Comparison of ENCODE assay signal across 11 mouse cellular contexts in the genomic region with DNA sequence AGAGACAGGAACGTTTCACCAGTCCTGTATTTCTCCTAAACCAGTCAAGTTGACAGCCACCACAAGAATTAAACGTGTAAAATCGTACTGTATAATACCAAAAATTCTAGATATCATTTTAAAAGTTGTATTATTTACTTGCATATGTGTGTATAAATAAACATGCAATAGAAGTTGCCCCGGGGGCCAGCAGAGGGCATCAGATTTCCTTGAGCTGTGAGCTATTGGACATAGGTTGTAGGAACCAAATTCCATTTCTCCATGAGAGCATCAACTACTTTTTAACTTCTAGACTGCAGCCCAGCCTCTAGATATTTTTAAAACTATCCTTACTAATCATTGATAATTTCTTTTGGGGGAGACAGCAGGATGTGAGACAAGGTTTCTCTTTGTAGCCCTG. TPM values are rescaled to one million over a fixed set of nuclear protein-coding genes. Genes with fewer than 3 reads are reported as not detected.
A peak's percentile ranks its signal among the peaks of the same experiment; 100 is the strongest.
DNase-seq lines count a peak whose midpoint lies in the region; ATAC-seq and TF ChIP-seq lines count a peak whose summit lies in the region.
"Had no signal": no experiment of that assay in that cellular context is flagged by ENCODE, and none has a peak within 500 bp of the region (broad histone marks: within the 10 kb centered on the region; RNA-seq: fewer than 3 reads in every experiment).

No protein-coding gene starts in this region.

- intact Hi-C loops in left cerebral cortex, postnatal 14 days (cut with DNase I) = no loop called here

- H3K4me3 ChIP-seq in hindbrain, embryonic 11.5 days (ENCODE audit: low read depth, low read length) = no peak overlapping the region
- H3K4me3 ChIP-seq in hindbrain, embryonic 14.5 days (replicated peaks; ENCODE audit: low read length) = no peak overlapping the region
- no peak overlapping the region for H3K4me3 ChIP-seq in stomach, postnatal 0 days (ENCODE audit: low read depth, low read length)
- H3K4me3 ChIP-seq: heart, embryonic 15.5 days had no signal

- H3K27ac ChIP-seq in hindbrain, embryonic 11.5 days (ENCODE audit: low read depth, low read length) = no peak overlapping the region
- H3K27ac ChIP-seq in hindbrain, embryonic 14.5 days = no peak overlapping the region
- H3K27ac ChIP-seq in stomach, postnatal 0 days (replicated peaks) = no peak overlapping the region
- H3K27ac ChIP-seq: heart, embryonic 15.5 days; macrophage had no signal

- H3K4me2 ChIP-seq in hindbrain, embryonic 11.5 days (replicated peaks; ENCODE audit: low read depth, low read length) = no peak overlapping the region
- H3K4me2 ChIP-seq in hindbrain, embryonic 14.5 days (replicated peaks) = no peak overlapping the region
- H3K4me2 ChIP-seq in stomach, postnatal 0 days (replicated peaks; ENCODE audit: low read depth) = no peak overlapping the region
- H3K4me2 ChIP-seq: heart, embryonic 15.5 days had no signal

- in situ Hi-C loops in Patski (cut with MboI; ENCODE audit: low pct_unique_long_range_greater_than_20kb) = no loop called here

- no peaks in the 10 kb centered on the region for H3K4me1 ChIP-seq in hindbrain, embryonic 11.5 days (replicated peaks; ENCODE audit: control insufficient read depth, insufficient read depth, low read length)
- H3K4me1 ChIP-seq in hindbrain, embryonic 14.5 days (replicated peaks; ENCODE audit: control insufficient read depth, insufficient read depth, low read length) = no peaks in the 10 kb centered on the region
- H3K4me1 ChIP-seq in stomach, postnatal 0 days (replicated peaks; ENCODE audit: control insufficient read depth, insufficient read depth) = no peaks in the 10 kb centered on the region
- H3K4me1 ChIP-seq: heart, embryonic 15.5 days had no signal

- TF ChIP-seq EP300 in stomach, postnatal 0 days (optimal IDR thresholded peaks at IDR 0.05) = no peak

- H3K27me3 ChIP-seq in hindbrain, embryonic 11.5 days (ENCODE audit: control insufficient read depth, insufficient read depth, low read length) = no peaks in the 10 kb centered on the region
- no peaks in the 10 kb centered on the region for H3K27me3 ChIP-seq in hindbrain, embryonic 14.5 days (ENCODE audit: control insufficient read depth, insufficient read depth, low read length)
- no peaks in the 10 kb centered on the region for H3K27me3 ChIP-seq in Patski
- H3K27me3 ChIP-seq in stomach, postnatal 0 days (ENCODE audit: control insufficient read depth, insufficient read depth, low read length) = no peaks in the 10 kb centered on the region
- H3K27me3 ChIP-seq: heart, embryonic 15.5 days had no signal

- WGBS in hindbrain, embryonic 11.5 days = 95% methylated on average over 4 of the region's 4 CpGs
- 89% methylated on average over 4 of the region's 4 CpGs for WGBS in hindbrain, embryonic 14.5 days
- 87% methylated on average over 4 of the region's 4 CpGs for WGBS in stomach, postnatal 0 days

- CTCF ChIA-PET in Patski (lab: Charles Lee) = no interaction called here

- no peak overlapping the region for H3K9ac ChIP-seq in hindbrain, embryonic 11.5 days (ENCODE audit: low read depth, low read length)
- no peak overlapping the region for H3K9ac ChIP-seq in hindbrain, embryonic 14.5 days
- H3K9ac ChIP-seq in stomach, postnatal 0 days (ENCODE audit: low read length) = no peak overlapping the region
- H3K9ac ChIP-seq: heart, embryonic 15.5 days had no signal

- H3K9me3 ChIP-seq in hindbrain, embryonic 11.5 days (ENCODE audit: control insufficient read depth, low read length) = no peaks in the 10 kb centered on the region
- H3K9me3 ChIP-seq in hindbrain, embryonic 14.5 days (ENCODE audit: control insufficient read depth, low read length) = no peaks in the 10 kb centered on the region
- no peaks in the 10 kb centered on the region for H3K9me3 ChIP-seq in stomach, postnatal 0 days (ENCODE audit: control insufficient read depth, low read length)
- H3K9me3 ChIP-seq: heart, embryonic 15.5 days had no signal

- peak; percentile 67 for TF ChIP-seq CTCF in Patski (IDR thresholded peaks at IDR 0.05)
- peak; percentile 61 for TF ChIP-seq CTCF in stomach, postnatal 0 days (IDR thresholded peaks at IDR 0.05; ENCODE audit: low read depth)

- peak; percentile 21 for DNase-seq in hindbrain, embryonic 11.5 days (ENCODE audit: low spot score)
- no peak for DNase-seq in hindbrain, embryonic 14.5 days (ENCODE audit: low spot score)
- DNase-seq in A20 (ENCODE audit: low read depth, low spot score) (peak; percentile 31), Patski (ENCODE audit: low read depth, low spot score) (no peak)
- peak; percentile 7 to 42 for DNase-seq in left cerebral cortex, postnatal 14 days (ENCODE audit: low spot score in 2 of 2)
- DNase-seq in stomach, postnatal 0 days (ENCODE audit: low spot score) = peak; percentile 39
- DNase-seq in urinary bladder, postnatal 4 days (ENCODE audit: low spot score in 2 of 2) = no peak

- POLR2A ChIA-PET in Patski (lab: Charles Lee) = no interaction called here

- no peak for ATAC-seq in hindbrain, embryonic 11.5 days (ENCODE audit: low FRiP score)
- no peak for ATAC-seq in hindbrain, embryonic 14.5 days (ENCODE audit: low FRiP score)
- no peak for ATAC-seq in Patski
- peak; percentile 69; the same call in 1 of the 2 replicates for ATAC-seq in erythroblast, adult 5-6 weeks (replicated peaks; ENCODE audit: low FRiP score, poor library complexity, severe bottlenecking)
- ATAC-seq in stomach, postnatal 0 days (ENCODE audit: low FRiP score, low TSS enrichment) = no peak

- 0 out of 2 replicates have a peak, but pooled peaks cover 3% of the 10 kb centered on the region for H3K36me3 ChIP-seq in hindbrain, embryonic 11.5 days (ENCODE audit: control insufficient read depth, insufficient read depth, low read length)
- peaks cover 81% of the 10 kb centered on the region for H3K36me3 ChIP-seq in hindbrain, embryonic 14.5 days (replicated peaks; ENCODE audit: control insufficient read depth, insufficient read depth)
- peaks cover 13% of the 10 kb centered on the region for H3K36me3 ChIP-seq in stomach, postnatal 0 days (ENCODE audit: control insufficient read depth, insufficient read depth, low read length)

RNA-seq across cellular contexts. Expression of gene Tm4sf19, which starts 29.0 kb away (rescaled TPM):
- polyA plus RNA-seq in hindbrain, embryonic 11.5 days (2014; fragmentation: Nextera tagmentation; extraction: Ambion mirVana) = not detected in 2 replicates
- not detected in 2 replicates for polyA plus RNA-seq in hindbrain, embryonic 14.5 days (2014; fragmentation: Nextera tagmentation; extraction: Ambion mirVana)
- polyA plus RNA-seq in Patski (2021) = not detected
- not detected in 2 replicates for total RNA-seq in erythroblast, adult 5-6 weeks (2015; ENCODE audit: low replicate concordance)
- 0.70 TPM in 1 of 2 replicates, not detected in the other for total RNA-seq in erythroblast, adult 5-6 weeks (2017; ENCODE audit: low replicate concordance)
- total RNA-seq in left cerebral cortex, postnatal 14 days (2021) = not detected
- not detected in 2 replicates for polyA plus RNA-seq in stomach, postnatal 0 days (2015; fragmentation: Nextera tagmentation; extraction: Ambion mirVana)
- polyA plus RNA-seq: heart, embryonic 15.5 days; stomach, embryonic 14.5 days had no signal

RNA-seq across cellular contexts. Expression of gene Ubxn7, which starts 39.3 kb away (rescaled TPM):
- 24.9 and 40.5 TPM in 2 replicates for polyA plus RNA-seq in hindbrain, embryonic 11.5 days (2014; fragmentation: Nextera tagmentation; extraction: Ambion mirVana)
- 23.4 and 23.8 TPM in 2 replicates for polyA plus RNA-seq in hindbrain, embryonic 14.5 days (2014; fragmentation: Nextera tagmentation; extraction: Ambion mirVana)
- 18.7 TPM for polyA plus RNA-seq in Patski (2021)
- total RNA-seq in erythroblast, adult 5-6 weeks (2015; ENCODE audit: low replicate concordance) = 52.1 and 72.9 TPM in 2 replicates
- 58.9 and 66.2 TPM in 2 replicates for total RNA-seq in erythroblast, adult 5-6 weeks (2017; ENCODE audit: low replicate concordance)
- total RNA-seq in left cerebral cortex, postnatal 14 days (2021) = 10 to 100 TPM; 52.5 to 55.7 TPM
- 8.0 and 8.2 TPM in 2 replicates for polyA plus RNA-seq in stomach, postnatal 0 days (2015; fragmentation: Nextera tagmentation; extraction: Ambion mirVana)

RNA-seq across cellular contexts. Expression of gene Tctex1d2, which starts 48.2 kb away (rescaled TPM):
- polyA plus RNA-seq in hindbrain, embryonic 11.5 days (2014; fragmentation: Nextera tagmentation; extraction: Ambion mirVana) = 30.9 and 31.1 TPM in 2 replicates
- polyA plus RNA-seq in hindbrain, embryonic 14.5 days (2014; fragmentation: Nextera tagmentation; extraction: Ambion mirVana) = 37.5 and 49.7 TPM in 2 replicates
- polyA plus RNA-seq in Patski (2021) = 54.5 TPM
- total RNA-seq in erythroblast, adult 5-6 weeks (2015; ENCODE audit: low replicate concordance) = 0.96 and 15.7 TPM in 2 replicates
- total RNA-seq in erythroblast, adult 5-6 weeks (2017; ENCODE audit: low replicate concordance) = 3.7 and 8.1 TPM in 2 replicates
- 10 to 100 TPM; 12.9 to 14.5 TPM for total RNA-seq in left cerebral cortex, postnatal 14 days (2021)
- 24.3 and 26.3 TPM in 2 replicates for polyA plus RNA-seq in stomach, postnatal 0 days (2015; fragmentation: Nextera tagmentation; extraction: Ambion mirVana)

RNA-seq across cellular contexts. Expression of gene Pcyt1a, which starts 59.4 kb away (rescaled TPM):
- polyA plus RNA-seq in hindbrain, embryonic 11.5 days (2014; fragmentation: Nextera tagmentation; extraction: Ambion mirVana) = 41.8 and 41.9 TPM in 2 replicates
- polyA plus RNA-seq in hindbrain, embryonic 14.5 days (2014; fragmentation: Nextera tagmentation; extraction: Ambion mirVana) = 53.1 and 54.5 TPM in 2 replicates
- polyA plus RNA-seq in Patski (2021) = 29.7 TPM
- total RNA-seq in erythroblast, adult 5-6 weeks (2015; ENCODE audit: low replicate concordance) = 73.6 and 103 TPM in 2 replicates
- 164 and 198 TPM in 2 replicates for total RNA-seq in erythroblast, adult 5-6 weeks (2017; ENCODE audit: low replicate concordance)
- 10 to 100 TPM; 40.0 to 41.8 TPM for total RNA-seq in left cerebral cortex, postnatal 14 days (2021)
- 30.8 and 38.6 TPM in 2 replicates for polyA plus RNA-seq in stomach, postnatal 0 days (2015; fragmentation: Nextera tagmentation; extraction: Ambion mirVana)

Comparison
In these comparisons a context has a peak if more than half of its experiments do, and no peak if none do; other contexts are left out.
1. DNase-seq: peak in hindbrain, embryonic 11.5 days (single experiment), A20 (single experiment), left cerebral cortex, postnatal 14 days (2 of 2) and stomach, postnatal 0 days (single experiment); none in hindbrain, embryonic 14.5 days (single experiment), Patski (single experiment) and urinary bladder, postnatal 4 days (0 of 2).